Mouse (Mus musculus): ENCODE measurements at regions not wholly inside any gene's neighbourhood (a gene's known extent, or its start where the extent isn't known, plus 50 kb on each side); places are given as distances from the start of the nearest gene placed in this dataset.

GRCm38 (mm10) chr15:96749534-96750256, 50.2 kb upstream of the Slc38a2 start:
- no peak for DNase-seq (ENCODE audit: inconsistent age in 2 of 2, low spot score in 1 of 2)

Data from adrenal gland, adult (tissue).